Mouse (Mus musculus) bone marrow macrophage, adult 2 months (primary cell): ENCODE results near the gene Slc25a44.

Experiments
- CTCF ChIP-seq: IDR thresholded peaks from 2 replicates; pipeline ENCODE4 v1.5.1; 2012; ENCODE audit warnings: low read depth, mild to moderate bottlenecking, low read length, moderate library complexity
- POLR2A ChIP-seq: IDR thresholded peaks from 2 replicates; pipeline ENCODE4 v1.6.1; 2012; ENCODE audit warnings: mild to moderate bottlenecking, low read depth, low read length, borderline replicate concordance

- TF ChIP-seq CTCF = no peak
- no peak for TF ChIP-seq POLR2A
Observed at GRCm38 (mm10) chr3:88442488-88442887, 17.5 kb upstream of the Slc25a44 start.
